Mouse (Mus musculus) spleen, adult 2 months (tissue): ENCODE measurements around the gene Ddi2. TPM values are rescaled to one million over a fixed set of nuclear protein-coding genes. Genes with fewer than 3 reads are reported as not detected.

Source experiments
- DNase-seq, 2 experiments: peaks; one replicate each; pipeline versions ENCODE4 v3.0.0 to v3.0.0-alpha.2; 2012 to 2021; ENCODE audit warnings: low spot score in 2 of 2, low read depth in 1 of 2
- H3K27ac ChIP-seq: fragments of 200-500 bp; 2 replicates; pipeline ENCODE4 v1.5.1; 2012; ENCODE audit warnings: low read length, inconsistent platforms; ENCODE audit not compliant: insufficient read depth
- H3K27me3 ChIP-seq: fragments of 200-500 bp; 2 replicates; pipeline ENCODE4 v1.6.1; 2012; ENCODE audit warnings: mild to moderate bottlenecking, moderate library complexity, low read length, inconsistent platforms; ENCODE audit not compliant: control insufficient read depth, insufficient read depth
- H3K36me3 ChIP-seq: fragments of 200-500 bp; 2 replicates; pipeline ENCODE4 v1.6.1; 2012; ENCODE audit warnings: mild to moderate bottlenecking, low read length, inconsistent platforms; ENCODE audit not compliant: control insufficient read depth, insufficient read depth
- H3K4me1 ChIP-seq: fragments of 200-500 bp; 2 replicates; pipeline ENCODE4 v1.6.1; 2011; ENCODE audit warnings: inconsistent platforms; ENCODE audit not compliant: control insufficient read depth, insufficient read depth, insufficient read length
- H3K4me3 ChIP-seq: fragments of 200-500 bp; 2 replicates; pipeline ENCODE4 v1.5.1; 2011; ENCODE audit warnings: mild to moderate bottlenecking, inconsistent platforms; ENCODE audit not compliant: insufficient read depth, insufficient read length; ENCODE audit errors: extremely low read depth
- CTCF ChIP-seq: fragments of 200-500 bp; IDR thresholded peaks from 2 replicates; pipeline ENCODE4 v1.5.1; 2011; ENCODE audit warnings: mild to moderate bottlenecking, inconsistent platforms; ENCODE audit not compliant: insufficient read depth, insufficient read length, insufficient replicate concordance; ENCODE audit errors: extremely low read depth
- POLR2A ChIP-seq: fragments of 200-500 bp; IDR thresholded peaks from 2 replicates; pipeline ENCODE4 v1.6.1; 2011; ENCODE audit warnings: low read depth, low read length, inconsistent platforms
- WGBS: fragments of 180-500 bp; shearing (Covaris S2); methylation state at CpG from one replicate; pipeline ENCODE4 v1.1.7; 2018; 5-methylcytosine and 5-hydroxymethylcytosine counted together
- polyA plus RNA-seq: library from polyadenylated mRNA; depleted of rRNA; stranded (reverse); fragments of >200 nt; gene quantifications from 2 replicates; pipeline ENCODE4 v1.2.3, GENCODE M21; 2012

The Ddi2 gene
- polyA plus RNA-seq, 1 experiment, result 8.7 TPM

DNA sequence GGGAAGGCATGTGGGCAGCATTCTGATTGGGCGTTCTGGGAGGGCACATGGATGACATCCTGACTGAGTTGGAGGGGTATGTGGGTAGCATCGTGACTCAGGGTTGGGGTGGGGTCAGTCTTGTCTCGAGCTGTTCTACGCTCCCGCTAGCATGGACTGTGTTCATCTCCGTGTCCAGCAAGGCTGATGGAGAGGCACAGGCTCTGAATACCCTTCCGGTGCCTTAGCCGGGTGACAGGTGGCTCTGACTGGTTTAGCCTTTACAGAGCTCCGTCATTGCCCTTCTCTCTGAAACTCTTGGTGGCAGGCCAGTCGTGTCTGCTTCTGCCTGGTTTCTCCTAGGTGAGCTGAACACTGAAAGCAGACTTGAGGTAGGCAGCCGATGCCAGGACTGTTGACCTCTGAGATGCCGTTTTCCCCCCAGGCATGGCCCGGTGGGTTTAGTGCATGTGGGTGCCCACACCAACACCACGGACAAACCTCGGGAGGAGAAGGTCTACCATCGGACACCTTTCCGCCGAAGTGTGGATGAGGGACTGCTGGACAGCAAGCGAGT lies 32.2 kb upstream of the Ddi2 start:
- DNase-seq, result no peak
- TF ChIP-seq CTCF, result no peak
- no peak for TF ChIP-seq POLR2A
- H3K4me3 ChIP-seq, result no peak overlapping the region
- H3K27ac ChIP-seq, result no peak overlapping the region
- 93% methylated on average over 19 of the region's 19 CpGs for WGBS
- H3K4me1 ChIP-seq, result no peaks in the 10 kb centered on the region
- H3K36me3 ChIP-seq, result no peaks in the 10 kb centered on the region
- H3K27me3 ChIP-seq, result no peaks in the 10 kb centered on the region

DNA sequence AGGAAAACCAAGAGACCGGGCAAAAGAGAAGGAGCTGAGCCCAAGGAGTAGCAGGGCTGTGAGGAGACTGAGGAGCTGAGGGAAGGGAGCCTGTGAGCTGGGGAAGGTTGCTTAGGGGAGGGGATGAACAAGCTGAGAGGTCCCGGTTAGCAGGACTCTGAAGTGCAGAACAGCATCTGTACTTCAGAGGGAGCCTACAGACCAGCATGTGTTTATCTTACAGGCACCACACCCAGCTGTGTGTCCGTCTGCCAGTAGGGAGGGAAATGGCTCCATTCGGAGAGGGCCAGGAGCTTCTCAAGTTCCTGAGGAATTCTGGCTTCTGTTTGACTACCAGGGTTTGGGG lies 28.8 kb upstream of the Ddi2 start:
- no peaks in the 10 kb centered on the region for H3K4me1 ChIP-seq
- TF ChIP-seq POLR2A (no peak), CTCF (no peak)
- H3K27ac ChIP-seq, result peak overlapping the region; percentile 80
- DNase-seq, result no peak
- no peak overlapping the region for H3K4me3 ChIP-seq
- H3K27me3 ChIP-seq, result no peaks in the 10 kb centered on the region
- no peaks in the 10 kb centered on the region for H3K36me3 ChIP-seq
- 27% methylated on average over 4 of the region's 4 CpGs for WGBS

- H3K4me3 ChIP-seq, result no peak overlapping the region
- no peaks in the 10 kb centered on the region for H3K36me3 ChIP-seq
- DNase-seq, result no peak
- TF ChIP-seq CTCF, result no peak
- no peak for TF ChIP-seq POLR2A
- 0 out of 2 replicates have a peak, but pooled peaks cover 2% of the 10 kb centered on the region for H3K27me3 ChIP-seq
- WGBS, result 66% methylated on average over 4 of the region's 4 CpGs
- H3K27ac ChIP-seq, result peak overlapping the region; percentile 80
- no peaks in the 10 kb centered on the region for H3K4me1 ChIP-seq
Observed at GRCm38 (mm10) chr4:141751419-141752075, 28.3 kb upstream of the Ddi2 start.

DNA sequence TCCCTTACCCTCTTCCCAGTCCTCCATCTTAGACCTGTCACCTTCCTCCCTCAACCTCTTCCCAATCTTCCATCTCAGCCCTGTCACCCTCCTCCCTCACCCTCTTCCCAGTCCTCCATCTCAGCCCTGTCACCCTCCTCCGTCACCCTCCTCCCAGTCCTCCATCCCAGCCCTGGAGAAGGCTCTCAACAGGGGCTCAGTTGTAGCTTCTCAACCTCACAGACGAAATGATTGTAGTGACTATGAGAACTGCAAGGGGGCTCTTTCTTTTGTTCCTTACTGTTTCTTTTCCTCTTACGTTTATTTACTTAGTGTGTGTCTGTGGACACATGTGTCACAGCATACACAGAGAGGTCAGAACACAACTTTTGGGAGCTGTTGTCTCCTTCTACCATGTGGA lies 27.6 kb upstream of the Ddi2 start:
- no peak for TF ChIP-seq CTCF
- no peak for TF ChIP-seq POLR2A
- Histone ChIP-seq H3K4me3 (no peak overlapping the region), H3K4me1 (no peaks in the 10 kb centered on the region), H3K27me3 (0 out of 2 replicates have a peak, but pooled peaks cover 2% of the 10 kb centered on the region), H3K36me3 (no peaks in the 10 kb centered on the region), H3K27ac (no peak overlapping the region)
- WGBS, result 83% methylated on average over 3 of the region's 3 CpGs
- no peak for DNase-seq

- Histone ChIP-seq H3K36me3 (no peaks in the 10 kb centered on the region), H3K4me1 (no peaks in the 10 kb centered on the region), H3K27ac (no peak overlapping the region), H3K4me3 (no peak overlapping the region), H3K27me3 (0 out of 2 replicates have a peak, but pooled peaks cover 2% of the 10 kb centered on the region)
- TF ChIP-seq POLR2A (no peak), CTCF (no peak)
- 77% methylated on average over 11 of the region's 11 CpGs for WGBS
- DNase-seq, result no peak
Observed at GRCm38 (mm10) chr4:141749557-141749956, 26.3 kb upstream of the Ddi2 start.

DNA sequence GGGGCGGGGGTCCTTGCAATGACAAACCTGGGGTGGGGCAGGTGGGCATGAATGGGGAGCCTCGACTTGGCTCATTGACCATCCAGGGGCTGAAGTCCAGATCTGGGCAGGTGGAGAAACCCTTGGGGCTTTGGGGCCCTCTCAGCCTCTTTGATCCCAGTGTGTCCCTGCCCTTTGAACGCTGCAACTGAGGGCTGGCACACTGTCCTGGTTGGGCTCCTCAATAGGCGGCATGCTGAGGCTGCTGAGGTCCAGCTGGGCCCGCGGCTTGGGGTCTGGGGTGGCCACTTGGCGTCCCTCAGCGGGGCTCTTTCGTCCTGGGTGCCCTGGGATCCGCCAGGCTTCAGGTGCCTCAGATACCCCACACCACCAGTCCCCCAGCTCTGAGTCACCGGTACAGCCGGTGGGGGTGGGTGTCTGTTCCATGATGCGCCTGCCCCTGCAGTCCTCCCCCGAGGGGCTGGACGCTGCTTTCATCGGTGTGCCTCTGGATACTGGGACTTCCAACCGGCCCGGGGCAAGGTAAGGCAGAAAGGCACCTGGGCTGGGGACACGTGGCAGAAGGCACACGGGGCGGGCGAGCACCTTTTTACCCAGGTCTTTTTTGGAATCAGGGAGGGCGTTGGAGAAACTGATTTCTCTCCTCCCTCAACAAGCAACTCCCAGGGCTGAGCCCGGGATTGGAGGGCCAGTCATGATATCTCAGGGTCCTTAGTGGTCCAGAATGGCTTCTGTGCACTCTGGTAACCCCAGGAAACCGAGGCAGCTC lies 23.5 kb upstream of the Ddi2 start, which contains the start of gene Agmat:
Agmat (plus strand) TSS at position 95 of the 769 bp plus-strand sequence.
- no peak within 1 kb of the TSS for H3K4me3 ChIP-seq
- no peaks in the 10 kb centered on the region for H3K4me1 ChIP-seq
- 55% methylated on average over 25 of the region's 25 CpGs for WGBS
- no peaks in the 10 kb centered on the region for H3K36me3 ChIP-seq
- no peak for DNase-seq
- H3K27me3 ChIP-seq, result 0 out of 2 replicates have a peak, but pooled peaks cover 2% of the 10 kb centered on the region
- TF ChIP-seq POLR2A (no peak), CTCF (no peak)
- no peak within 1 kb of the TSS for H3K27ac ChIP-seq
